Mouse (Mus musculus) limb, embryonic 12.5 days (tissue): ENCODE data around the gene Olfr519. TPM values are rescaled to one million over a fixed set of nuclear protein-coding genes. Genes with fewer than 3 reads are reported as not detected.

Experiments used
- ATAC-seq: fragments of 200-750 bp; cut with Nextera tagmentation; 2 replicates; pipeline ENCODE4 v1.8.0; 2017; ENCODE audit warnings: low read depth, moderate TSS enrichment; ENCODE audit not compliant: insufficient number of reproducible peaks, insufficient read depth, low FRiP score, low TSS enrichment
- H3K27ac ChIP-seq: fragments of 300-500 bp; sonication (generic); 2 replicates; pipeline ENCODE4 v1.5.1; 2016; ENCODE audit warnings: mild to moderate bottlenecking, moderate library complexity
- H3K27me3 ChIP-seq: fragments of 300-500 bp; sonication (generic); 2 replicates; pipeline ENCODE4 v1.6.1; 2016; ENCODE audit warnings: mild to moderate bottlenecking, moderate library complexity
- H3K36me3 ChIP-seq: fragments of 300-500 bp; sonication (generic); 2 replicates; pipeline ENCODE4 v1.6.1; 2016; ENCODE audit warnings: mild to moderate bottlenecking, moderate library complexity
- H3K4me1 ChIP-seq: fragments of 300-500 bp; sonication (generic); replicated peaks from 2 replicates; pipeline ENCODE4 v1.6.1; 2016
- H3K4me2 ChIP-seq: fragments of 300-500 bp; sonication (generic); 2 replicates; pipeline ENCODE4 v1.6.1; 2016; ENCODE audit warnings: mild to moderate bottlenecking, moderate library complexity
- H3K4me3 ChIP-seq: fragments of 300-500 bp; sonication (generic); replicated peaks from 2 replicates; pipeline ENCODE4 v1.5.1; 2016; ENCODE audit warnings: mild to moderate bottlenecking
- H3K9ac ChIP-seq: fragments of 300-500 bp; sonication (generic); replicated peaks from 2 replicates; pipeline ENCODE4 v1.6.1; 2016; ENCODE audit warnings: mild to moderate bottlenecking, moderate library complexity
- H3K9me3 ChIP-seq: fragments of 300-500 bp; sonication (generic); 2 replicates; pipeline ENCODE4 v1.6.1; 2016; ENCODE audit warnings: mild to moderate bottlenecking, moderate library complexity
- WGBS: fragments of 180-500 bp; shearing (Covaris S2); methylation state at CpG from one replicate; pipeline ENCODE4 v1.1.7; 2016; 5-methylcytosine and 5-hydroxymethylcytosine counted together
- polyA plus RNA-seq: library from polyadenylated mRNA; unstranded; fragments of >200 nt; fragmentation: Nextera tagmentation; extraction: Ambion mirVana; gene quantifications from 2 replicates; pipeline ENCODE4 v1.2.1, GENCODE M21; 2016

Gene Olfr519
- polyA plus RNA-seq, 1 experiment from 2014 or later: not detected

GRCm38 (mm10) chr7:108903969-108904368 is 9.7 kb upstream of the Olfr519 start:
- Histone ChIP-seq H3K9me3 (no peaks in the 10 kb centered on the region), H3K27me3 (no peaks in the 10 kb centered on the region), H3K36me3 (no peaks in the 10 kb centered on the region), H3K4me3 (no peak overlapping the region), H3K4me1 (no peaks in the 10 kb centered on the region), H3K27ac (no peak overlapping the region), H3K4me2 (no peak overlapping the region), H3K9ac (no peak overlapping the region)
- 85% methylated on average over 2 of the region's 2 CpGs for WGBS
- no peak for ATAC-seq

- 81% methylated on average over 4 of the region's 4 CpGs for WGBS
- Histone ChIP-seq H3K4me3 (no peak within 1 kb of the TSS), H3K4me2 (no peak within 1 kb of the TSS), H3K4me1 (no peaks in the 10 kb centered on the region), H3K27ac (no peak within 1 kb of the TSS), H3K27me3 (no peaks in the 10 kb centered on the region), H3K36me3 (no peaks in the 10 kb centered on the region), H3K9ac (no peak within 1 kb of the TSS), H3K9me3 (no peaks in the 10 kb centered on the region)
- no peak for ATAC-seq
Measured at GRCm38 (mm10) chr7:108884906-108885305, 9.3 kb downstream of the Olfr519 start, which contains the start of gene Olfr518. Gene Olfr518 (minus strand): TSS chr7:108885006.

GRCm38 (mm10) chr7:108872279-108872678 is 21.9 kb downstream of the Olfr519 start, which contains the start of gene Olfr517:
Gene Olfr517 (minus strand): TSS chr7:108872379.
- ATAC-seq: no peak
- Histone ChIP-seq H3K9me3 (no peaks in the 10 kb centered on the region), H3K9ac (no peak within 1 kb of the TSS), H3K4me3 (no peak within 1 kb of the TSS), H3K4me2 (no peak within 1 kb of the TSS), H3K27ac (no peak within 1 kb of the TSS), H3K4me1 (no peaks in the 10 kb centered on the region), H3K27me3 (no peaks in the 10 kb centered on the region), H3K36me3 (no peaks in the 10 kb centered on the region)
- WGBS: 73% methylated on average over 2 of the region's 2 CpGs

GRCm38 (mm10) chr7:108850429-108850828 is 43.8 kb downstream of the Olfr519 start, which contains the start of gene Olfr516:
Gene Olfr516 (minus strand): TSS chr7:108850529.
- WGBS: 93% methylated on average over 2 of the region's 2 CpGs
- Histone ChIP-seq H3K9me3 (no peaks in the 10 kb centered on the region), H3K4me3 (no peak within 1 kb of the TSS), H3K27me3 (no peaks in the 10 kb centered on the region), H3K27ac (no peak within 1 kb of the TSS), H3K36me3 (no peaks in the 10 kb centered on the region), H3K4me2 (no peak within 1 kb of the TSS), H3K9ac (no peak within 1 kb of the TSS), H3K4me1 (no peaks in the 10 kb centered on the region)
- no peak for ATAC-seq

Other genes with a start within 250 kb of the Olfr519 start
- not detected in 2 replicates for gene Olfr509, start 242.5 kb downstream of the Olfr519 start, polyA plus RNA-seq
- not detected in 2 replicates for gene Olfr510, start 228.0 kb downstream of the Olfr519 start, polyA plus RNA-seq
- not detected in 2 replicates for gene Olfr512, start 181.1 kb downstream of the Olfr519 start, polyA plus RNA-seq
- gene Olfr513, start 143.4 kb downstream of the Olfr519 start, polyA plus RNA-seq: not detected in 2 replicates
- gene Olfr514, start 68.4 kb downstream of the Olfr519 start, polyA plus RNA-seq: not detected in 2 replicates
- not detected in 2 replicates for gene Olfr516, start 43.9 kb downstream of the Olfr519 start, polyA plus RNA-seq
- not detected in 2 replicates for gene Olfr517, start 22.0 kb downstream of the Olfr519 start, polyA plus RNA-seq
- not detected in 2 replicates for gene Olfr518, start 9.4 kb downstream of the Olfr519 start, polyA plus RNA-seq
- gene Nlrp10, start 35.8 kb upstream of the Olfr519 start, polyA plus RNA-seq: 0.61 and 0.72 TPM in 2 replicates
- gene Eif3f, start 40.0 kb upstream of the Olfr519 start, polyA plus RNA-seq: 91.1 and 93.7 TPM in 2 replicates
- gene Tub, start 55.9 kb upstream of the Olfr519 start, polyA plus RNA-seq: 5.4 and 5.7 TPM in 2 replicates
- 4.2 and 4.7 TPM in 2 replicates for gene Ric3, start 188.9 kb upstream of the Olfr519 start, polyA plus RNA-seq